Mouse (Mus musculus) embryonic facial prominence, embryonic 14.5 days (tissue): ENCODE measurements around the gene Khk. TPM values are rescaled to one million over a fixed set of nuclear protein-coding genes. Genes with fewer than 3 reads are reported as not detected.

ENCODE experiments used
- ATAC-seq: fragments of 200-750 bp; cut with Nextera tagmentation; 2 replicates; pipeline ENCODE4 v1.8.0; 2017; ENCODE audit warnings: low read depth, moderate number of reproducible peaks, moderate TSS enrichment
- DNase-seq: peaks from one replicate; pipeline ENCODE4 v3.0.0-alpha.2; 2015; ENCODE audit warnings: low spot score
- H3K27ac ChIP-seq: fragments of 300-500 bp; sonication (generic); replicated peaks from 2 replicates; pipeline ENCODE4 v1.5.1; 2014; ENCODE audit warnings: low read depth, mild to moderate bottlenecking, low read length, moderate library complexity
- H3K27me3 ChIP-seq: fragments of 300-500 bp; sonication (generic); replicated peaks from 2 replicates; pipeline ENCODE4 v1.6.1; 2014; ENCODE audit warnings: low read length; ENCODE audit not compliant: control insufficient read depth, insufficient read depth
- H3K36me3 ChIP-seq: fragments of 300-500 bp; sonication (generic); 2 replicates; pipeline ENCODE4 v1.6.1; 2014; ENCODE audit warnings: low read length, mixed read lengths; ENCODE audit not compliant: control insufficient read depth, insufficient read depth
- H3K4me1 ChIP-seq: fragments of 300-500 bp; sonication (generic); 2 replicates; pipeline ENCODE4 v1.6.1; 2014; ENCODE audit warnings: antibody characterized with exemption, low read length; ENCODE audit not compliant: control insufficient read depth, insufficient read depth
- H3K4me2 ChIP-seq: fragments of 300-500 bp; sonication (generic); 2 replicates; pipeline ENCODE4 v1.6.1; 2014; ENCODE audit warnings: low read depth, mild to moderate bottlenecking, low read length, moderate library complexity, mixed read lengths
- H3K4me3 ChIP-seq: fragments of 300-500 bp; sonication (generic); 2 replicates; pipeline ENCODE4 v1.5.1; 2014; ENCODE audit warnings: low read depth, mild to moderate bottlenecking, low read length
- H3K9ac ChIP-seq: fragments of 300-500 bp; sonication (generic); 2 replicates; pipeline ENCODE4 v1.6.1; 2014; ENCODE audit warnings: low read depth, mild to moderate bottlenecking, low read length, moderate library complexity, mixed read lengths
- H3K9me3 ChIP-seq: fragments of 300-500 bp; sonication (generic); 2 replicates; pipeline ENCODE4 v1.6.1; 2016; ENCODE audit warnings: low read length; ENCODE audit not compliant: control insufficient read depth
- WGBS: fragments of 180-500 bp; shearing (Covaris S2); extraction: QIAGEN DNeasy Blood & Tissue Kit; methylation state at CpG from one replicate; pipeline ENCODE4 v1.1.7; 2014; 5-methylcytosine and 5-hydroxymethylcytosine counted together
- polyA plus RNA-seq: library from polyadenylated mRNA; unstranded; fragments of >200 nt; fragmentation: Nextera tagmentation; extraction: Ambion mirVana; gene quantifications from 2 replicates; pipeline ENCODE4 v1.2.1, GENCODE M21; 2014

The Khk gene
- polyA plus RNA-seq, 1 experiment from 2014 or later = 22.1 TPM

- Histone ChIP-seq H3K4me2 (peak overlapping the region; percentile 96), H3K4me3 (peak overlapping the region; percentile 66), H3K9ac (peak overlapping the region; percentile 81), H3K27ac (peak overlapping the region; percentile 97), H3K36me3 (peaks cover 25% of the 10 kb centered on the region), H3K4me1 (peaks cover 55% of the 10 kb centered on the region), H3K9me3 (no peaks in the 10 kb centered on the region), H3K27me3 (no peaks in the 10 kb centered on the region)
- ATAC-seq (peak; percentile 48), DNase-seq (peak; percentile 86)
- 25% methylated on average over 13 of the region's 13 CpGs for WGBS
These were observed 12.6 kb upstream of the Khk start for GRCm38 (mm10) chr5:30908426-30909299.

GRCm38 (mm10) chr5:30909300-30909659, 12.0 kb upstream of the Khk start:
- Histone ChIP-seq H3K36me3 (peaks cover 19% of the 10 kb centered on the region), H3K27me3 (no peaks in the 10 kb centered on the region), H3K9ac (no peak overlapping the region), H3K4me3 (no peak overlapping the region), H3K4me1 (peaks cover 55% of the 10 kb centered on the region), H3K4me2 (peak overlapping the region; percentile 96), H3K9me3 (no peaks in the 10 kb centered on the region), H3K27ac (peak overlapping the region; percentile 97)
- no peak for ATAC-seq
- WGBS = 25% methylated on average over 7 of the region's 7 CpGs
- DNase-seq = no peak

GRCm38 (mm10) chr5:30909863-30910262, 11.4 kb upstream of the Khk start:
- no peak overlapping the region for H3K4me2 ChIP-seq

GRCm38 (mm10) chr5:30910481-30910880, 10.8 kb upstream of the Khk start:
- no peaks in the 10 kb centered on the region for H3K9me3 ChIP-seq
- H3K9ac ChIP-seq = no peak overlapping the region
- peak overlapping the region; percentile 97 for H3K27ac ChIP-seq
- H3K4me2 ChIP-seq = no peak overlapping the region
- peaks cover 7% of the 10 kb centered on the region for H3K36me3 ChIP-seq
- DNase-seq (no peak), ATAC-seq (no peak)
- no peaks in the 10 kb centered on the region for H3K27me3 ChIP-seq
- H3K4me1 ChIP-seq = peaks cover 55% of the 10 kb centered on the region
- H3K4me3 ChIP-seq = no peak overlapping the region

More at GRCm38 (mm10) chr5:30909863-30910262, 11.4 kb upstream of the Khk start:
- ATAC-seq (no peak), DNase-seq (no peak)
- Histone ChIP-seq H3K27ac (peak overlapping the region; percentile 97), H3K9ac (no peak overlapping the region), H3K4me1 (peaks cover 55% of the 10 kb centered on the region), H3K9me3 (no peaks in the 10 kb centered on the region), H3K4me3 (no peak overlapping the region), H3K36me3 (peaks cover 13% of the 10 kb centered on the region), H3K27me3 (no peaks in the 10 kb centered on the region)
- WGBS = 73% methylated on average over 7 of the region's 7 CpGs

- no peak for ATAC-seq
- no peaks in the 10 kb centered on the region for H3K9me3 ChIP-seq
- 27% methylated on average over 5 of the region's 5 CpGs for WGBS
- DNase-seq = no peak
- peak overlapping the region; percentile 83; the same call in 1 of the 2 replicates for H3K4me2 ChIP-seq
- H3K27ac ChIP-seq = peak overlapping the region; percentile 97
- no peaks in the 10 kb centered on the region for H3K27me3 ChIP-seq
- H3K9ac ChIP-seq = 0 out of 2 replicates have a peak overlapping the region, but pooled peaks have one; percentile 73
- no peak overlapping the region for H3K4me3 ChIP-seq
- H3K36me3 ChIP-seq = peaks cover 4% of the 10 kb centered on the region
- peaks cover 55% of the 10 kb centered on the region for H3K4me1 ChIP-seq
These were observed 9.1 kb upstream of the Khk start for GRCm38 (mm10) chr5:30912156-30912555.

- WGBS = 8% methylated on average over 13 of the region's 13 CpGs
- Histone ChIP-seq H3K27me3 (no peaks in the 10 kb centered on the region), H3K4me2 (peak within 1 kb of the TSS; percentile 83), H3K4me3 (peak within 1 kb of the TSS; percentile 58), H3K27ac (peak within 1 kb of the TSS; percentile 97), H3K9me3 (no peaks in the 10 kb centered on the region), H3K4me1 (peaks cover 51% of the 10 kb centered on the region), H3K9ac (peak within 1 kb of the TSS; percentile 73), H3K36me3 (peaks cover 15% of the 10 kb centered on the region)
- DNase-seq = peak; percentile 95
- peak; percentile 64 for ATAC-seq
These were observed 8.0 kb upstream of the Khk start, which contains the start of gene Emilin1 for GRCm38 (mm10) chr5:30913060-30913841. Gene Emilin1 (plus strand): TSS chr5:30913402.

- ATAC-seq (no peak), DNase-seq (no peak)
- H3K27me3 ChIP-seq = no peaks in the 10 kb centered on the region
- peak overlapping the region; percentile 97 for H3K27ac ChIP-seq
- peak overlapping the region; percentile 58 for H3K4me3 ChIP-seq
- H3K4me1 ChIP-seq = peaks cover 42% of the 10 kb centered on the region
- H3K4me2 ChIP-seq = peak overlapping the region; percentile 83
- H3K36me3 ChIP-seq = peaks cover 24% of the 10 kb centered on the region
- WGBS = 14% methylated on average over 7 of the region's 7 CpGs
- no peaks in the 10 kb centered on the region for H3K9me3 ChIP-seq
- peak overlapping the region; percentile 73 for H3K9ac ChIP-seq
These were observed 7.1 kb upstream of the Khk start for GRCm38 (mm10) chr5:30914101-30914635.

- H3K27ac ChIP-seq = peak overlapping the region; percentile 97
- H3K36me3 ChIP-seq = peaks cover 31% of the 10 kb centered on the region
- peak overlapping the region; percentile 73 for H3K9ac ChIP-seq
- ATAC-seq (no peak), DNase-seq (no peak)
- H3K4me3 ChIP-seq = peak overlapping the region; percentile 58
- peaks cover 36% of the 10 kb centered on the region for H3K4me1 ChIP-seq
- H3K9me3 ChIP-seq = no peaks in the 10 kb centered on the region
- H3K27me3 ChIP-seq = no peaks in the 10 kb centered on the region
- H3K4me2 ChIP-seq = peak overlapping the region; percentile 83
- 31% methylated on average over 6 of the region's 6 CpGs for WGBS
These were observed 6.4 kb upstream of the Khk start for GRCm38 (mm10) chr5:30914849-30915248.
